Comparison of ENCODE assay signal across 19 mouse cellular contexts in genomic region chr3:41200026-41200425, GRCm38 (mm10).
"Had no signal": no experiment of that assay in that cellular context is flagged by ENCODE, and none has a peak within 500 bp of the region (broad histone marks: within the 10 kb centered on the region; RNA-seq: fewer than 3 reads in every experiment).

No protein-coding gene starts in this region.

- H3K4me1 ChIP-seq: megakaryocyte, embryonic 14.5 days had no signal

- H3K9me3 ChIP-seq: megakaryocyte, embryonic 14.5 days; midbrain, embryonic 13.5 days; midbrain, embryonic 15.5 days; neural tube, embryonic 13.5 days; neural tube, embryonic 15.5 days had no signal

- H3K27me3 ChIP-seq: midbrain, embryonic 13.5 days; midbrain, embryonic 15.5 days; neural tube, embryonic 13.5 days; neural tube, embryonic 15.5 days had no signal

- DNase-seq: lung, adult 18-20 months; lung, embryonic 14.5 days; lung, postnatal 10 days; lung, postnatal 36 days; retina, postnatal 1 day; right cerebral cortex, adult 18-20 months; right cerebral cortex, postnatal 25 days; right cerebral cortex, postnatal 4 days; spleen, adult 18-20 months; thymus, adult 18-20 months; thymus, postnatal 14 days; thymus, postnatal 36 days had no signal

- H3K36me3 ChIP-seq: midbrain, embryonic 13.5 days; midbrain, embryonic 15.5 days; neural tube, embryonic 13.5 days; neural tube, embryonic 15.5 days had no signal

- H3K27ac ChIP-seq: macrophage; midbrain, embryonic 13.5 days; midbrain, embryonic 15.5 days; neural tube, embryonic 13.5 days; neural tube, embryonic 15.5 days had no signal

- H3K4me3 ChIP-seq: megakaryocyte, embryonic 14.5 days; midbrain, embryonic 13.5 days; midbrain, embryonic 15.5 days; neural tube, embryonic 13.5 days; neural tube, embryonic 15.5 days had no signal

- H3K9ac ChIP-seq: lung, embryonic 14.5 days; midbrain, embryonic 13.5 days; midbrain, embryonic 15.5 days; neural tube, embryonic 13.5 days; neural tube, embryonic 15.5 days had no signal

- ATAC-seq: midbrain, embryonic 13.5 days; midbrain, embryonic 15.5 days had no signal

- H3K4me2 ChIP-seq: lung, embryonic 14.5 days; midbrain, embryonic 11.5 days; midbrain, embryonic 13.5 days; midbrain, embryonic 15.5 days; neural tube, embryonic 13.5 days; neural tube, embryonic 15.5 days had no signal
